Mouse (Mus musculus) cerebellum, adult 2 months (tissue): ENCODE measurements around the gene Thra. TPM values are rescaled to one million over a fixed set of nuclear protein-coding genes. Genes with fewer than 3 reads are reported as not detected.

Experiments used
- DNase-seq, 2 experiments: peaks; one replicate each; pipeline ENCODE4 v3.0.0; 2021
- H3K27ac ChIP-seq: fragments of 200-500 bp; 2 replicates; pipeline ENCODE4 v1.5.1; 2012; ENCODE audit warnings: low read length, control low read depth, inconsistent platforms; ENCODE audit not compliant: insufficient read depth
- H3K27me3 ChIP-seq: fragments of 200-500 bp; 2 replicates; pipeline ENCODE4 v1.6.1; 2012; ENCODE audit warnings: inconsistent platforms, mild to moderate bottlenecking, low read length, moderate library complexity; ENCODE audit not compliant: control insufficient read depth, insufficient read depth
- H3K4me1 ChIP-seq: fragments of 200-500 bp; 2 replicates; pipeline ENCODE4 v1.6.1; 2011; ENCODE audit warnings: low read length; ENCODE audit not compliant: control insufficient read depth, insufficient read depth
- H3K4me3 ChIP-seq: fragments of 200-500 bp; replicated peaks from 2 replicates; pipeline ENCODE3; 2011; ENCODE audit warnings: mild to moderate bottlenecking, low read depth, low read length, control low read depth; ENCODE audit not compliant: insufficient read depth
- CTCF ChIP-seq: fragments of 200-500 bp; IDR thresholded peaks from 2 replicates; pipeline ENCODE4 v1.5.1; 2011; ENCODE audit warnings: low read depth, mild to moderate bottlenecking, control low read depth, low read length, moderate library complexity, borderline replicate concordance; ENCODE audit not compliant: insufficient read depth
- POLR2A ChIP-seq: fragments of 200-500 bp; IDR thresholded peaks from 2 replicates; pipeline ENCODE4 v1.6.1; 2011; ENCODE audit warnings: low read length, control low read depth, borderline replicate concordance; ENCODE audit not compliant: insufficient read depth
- WGBS: fragments of 180-500 bp; shearing (Covaris S2); methylation state at CpG from one replicate; pipeline ENCODE4 v1.1.7; 2018; 5-methylcytosine and 5-hydroxymethylcytosine counted together
- polyA plus RNA-seq: library from polyadenylated mRNA; depleted of rRNA; stranded (reverse); fragments of >200 nt; gene quantifications from 2 replicates; pipeline ENCODE4 v1.2.3, GENCODE M21; 2012

Thra gene
- polyA plus RNA-seq, 1 experiment = 447 TPM

- Histone ChIP-seq H3K4me3 (no peak overlapping the region), H3K4me1 (peaks cover 50% of the 10 kb centered on the region), H3K27me3 (no peaks in the 10 kb centered on the region), H3K27ac (no peak overlapping the region)
- TF ChIP-seq CTCF = no peak
- no peak for TF ChIP-seq POLR2A
- peak in 1 of 2 experiments; percentile 40 for DNase-seq
- 8% methylated on average over 2 of the region's 2 CpGs for WGBS
These were observed 25.9 kb downstream of the Thra start for GRCm38 (mm10) chr11:98766346-98766745.

DNA sequence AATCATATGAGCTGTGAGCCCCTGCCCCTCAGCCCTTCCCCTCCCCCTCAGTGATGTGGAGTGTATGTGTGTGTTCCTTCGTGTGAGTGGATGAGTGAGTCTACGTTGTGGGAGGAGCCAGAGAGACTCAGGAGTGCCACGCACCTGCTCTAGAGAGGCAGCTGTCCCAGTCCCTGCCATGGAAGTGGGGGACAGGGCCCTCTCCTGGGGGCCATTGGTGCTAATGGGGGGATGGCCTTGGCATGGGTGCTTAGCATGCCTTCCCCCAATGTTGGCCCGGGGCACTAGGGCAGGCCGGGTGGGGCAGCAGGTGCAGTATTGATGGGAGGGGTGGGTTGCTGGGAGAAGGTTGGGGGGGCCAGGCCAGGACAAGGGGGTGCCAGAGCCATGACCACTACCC is 26.4 kb downstream of the Thra start:
- Histone ChIP-seq H3K27me3 (no peaks in the 10 kb centered on the region), H3K4me1 (peaks cover 54% of the 10 kb centered on the region), H3K27ac (no peak overlapping the region), H3K4me3 (no peak overlapping the region)
- DNase-seq = peak in 1 of 2 experiments; percentile 37
- TF ChIP-seq POLR2A (no peak), CTCF (no peak)
- 6% methylated on average over 5 of the region's 5 CpGs for WGBS

GRCm38 (mm10) chr11:98767276-98767675 is 26.8 kb downstream of the Thra start:
- Histone ChIP-seq H3K27me3 (no peaks in the 10 kb centered on the region), H3K27ac (no peak overlapping the region), H3K4me3 (no peak overlapping the region), H3K4me1 (peaks cover 55% of the 10 kb centered on the region)
- no peak for TF ChIP-seq CTCF
- TF ChIP-seq POLR2A = peak; percentile 23; the same call in 1 of the 2 replicates
- peak in 1 of 2 experiments; percentile 42 for DNase-seq
- 23% methylated on average over 9 of the region's 9 CpGs for WGBS

- Histone ChIP-seq H3K4me3 (no peak overlapping the region), H3K27ac (no peak overlapping the region), H3K27me3 (no peaks in the 10 kb centered on the region), H3K4me1 (peaks cover 55% of the 10 kb centered on the region)
- no peak for TF ChIP-seq POLR2A
- TF ChIP-seq CTCF = no peak
- 3% methylated on average over 4 of the region's 4 CpGs for WGBS
- no peak for DNase-seq
These were observed 27.3 kb downstream of the Thra start for GRCm38 (mm10) chr11:98767713-98768112.

GRCm38 (mm10) chr11:98768127-98769006 is 27.9 kb downstream of the Thra start:
- 8% methylated on average over 39 of the region's 39 CpGs for WGBS
- Histone ChIP-seq H3K4me3 (no peak overlapping the region), H3K27me3 (no peaks in the 10 kb centered on the region), H3K27ac (peak overlapping the region; percentile 9; the same call in 1 of the 2 replicates), H3K4me1 (peaks cover 55% of the 10 kb centered on the region)
- DNase-seq = peak; percentile 46 to 69
- no peak for TF ChIP-seq CTCF

DNA sequence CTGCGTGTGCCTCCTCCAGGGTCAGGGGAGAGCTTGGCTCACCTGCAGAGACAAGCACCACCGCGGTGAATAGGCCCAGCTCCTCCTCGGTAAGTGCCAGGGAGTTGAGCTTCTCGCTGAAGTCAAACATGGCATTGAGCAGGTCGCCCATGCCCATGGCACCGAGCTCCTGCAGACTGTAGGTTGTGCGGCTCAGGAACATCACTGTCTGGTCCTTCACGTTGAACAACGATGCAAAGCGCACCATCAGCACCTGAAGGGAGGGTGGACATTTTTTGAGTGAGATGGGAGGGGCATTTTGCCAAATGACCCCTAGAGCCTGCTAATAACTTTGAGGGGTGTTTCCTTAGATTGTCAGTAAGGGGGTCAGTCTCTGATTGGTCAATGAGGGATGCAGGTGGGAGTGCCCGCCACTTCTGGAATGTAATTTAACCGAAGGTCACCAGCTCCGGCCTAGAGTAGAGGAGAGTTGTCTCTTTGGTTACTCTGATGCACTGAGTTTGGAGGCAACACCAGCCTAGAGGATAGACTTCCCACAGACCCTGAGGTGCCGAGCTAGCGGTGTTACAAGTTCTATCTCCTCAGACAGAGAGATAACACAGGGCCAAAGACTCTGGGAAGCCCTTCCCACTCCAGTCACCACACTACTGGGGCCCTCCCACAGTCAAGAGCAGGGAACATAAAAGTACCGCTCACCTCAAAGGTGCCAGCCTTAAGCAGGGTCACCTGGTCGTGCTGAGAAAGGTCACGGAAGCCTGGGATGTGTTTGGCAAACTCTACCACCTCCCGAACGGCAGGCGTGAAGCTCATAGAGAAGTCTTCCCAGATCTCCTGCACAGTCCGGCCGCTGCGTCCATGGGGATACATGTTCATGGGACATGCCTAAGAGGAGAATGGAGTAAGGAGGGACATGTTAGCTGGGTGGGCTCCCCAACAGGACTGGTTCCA is 28.8 kb downstream of the Thra start:
- peak; percentile 34 to 51 for DNase-seq
- TF ChIP-seq CTCF = no peak
- no peak for TF ChIP-seq POLR2A
- 56% methylated on average over 25 of the region's 25 CpGs for WGBS
- peaks cover 55% of the 10 kb centered on the region for H3K4me1 ChIP-seq
- H3K4me3 ChIP-seq = no peak overlapping the region
- no peaks in the 10 kb centered on the region for H3K27me3 ChIP-seq
- H3K27ac ChIP-seq = no peak overlapping the region

DNA sequence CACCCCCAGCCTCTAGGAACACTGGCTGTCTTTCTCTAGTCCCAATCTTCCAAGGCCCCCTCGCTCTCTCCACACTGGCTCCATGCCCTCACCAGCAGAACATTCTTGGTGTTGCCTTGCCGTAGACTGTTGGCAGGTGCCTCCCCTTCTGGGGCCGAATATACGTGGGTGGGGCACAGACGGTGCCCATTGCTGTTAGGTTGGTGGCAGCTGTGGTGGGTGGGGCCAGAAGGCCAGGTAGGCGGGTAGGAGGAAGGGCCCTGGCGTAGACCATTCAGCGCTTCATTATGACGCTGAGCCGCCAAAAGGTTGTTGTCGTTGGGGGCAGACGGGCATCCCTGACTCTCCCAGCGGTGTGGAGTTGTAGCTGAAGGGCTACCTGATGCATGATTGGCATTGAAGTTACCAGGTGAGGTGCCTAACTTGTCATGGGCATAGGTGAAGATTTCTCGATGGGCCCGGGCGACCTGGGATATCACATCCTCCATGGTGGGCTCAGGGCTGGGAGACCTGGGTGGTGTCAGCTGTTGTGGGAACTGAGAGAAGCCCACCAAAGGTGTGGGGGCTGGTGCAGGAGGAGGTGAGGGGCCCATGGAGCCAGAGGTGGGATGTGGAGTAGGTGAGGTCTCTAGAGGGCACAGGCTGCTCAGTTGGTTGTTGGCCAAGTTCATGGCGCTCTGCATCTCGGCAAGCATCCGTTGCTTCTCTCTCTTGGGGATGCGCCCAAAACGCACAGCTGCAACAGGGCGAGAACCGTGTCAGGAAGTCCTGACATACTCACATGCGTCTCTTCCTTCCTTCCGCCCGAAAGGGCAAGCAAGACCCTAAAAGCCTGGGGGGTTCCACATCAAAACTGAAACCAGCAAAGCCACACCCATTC is 29.9 kb downstream of the Thra start:
- no peak overlapping the region for H3K27ac ChIP-seq
- TF ChIP-seq POLR2A (no peak), CTCF (no peak)
- H3K27me3 ChIP-seq = no peaks in the 10 kb centered on the region
- DNase-seq = peak; percentile 45 to 54
- H3K4me1 ChIP-seq = peaks cover 53% of the 10 kb centered on the region
- no peak overlapping the region for H3K4me3 ChIP-seq
- 45% methylated on average over 26 of the region's 26 CpGs for WGBS
